Mouse (Mus musculus) spleen, embryonic (tissue): Measurements from ENCODE around the gene 6030458C11Rik.

Source experiments
- CTCF ChIA-PET: fragments of 350-600 bp; sonication (Branson Sonifier 250); formaldehyde crosslinking; loops from one replicate; lab custom pipeline; 2022; lab: Charles Lee

Gene 6030458C11Rik

GRCm38 (mm10) chr15:12824197-12824952, at the start of gene 6030458C11Rik, which contains the start of gene Drosha:
TSS of gene 6030458C11Rik (minus strand) at chr15:12824649.
TSS of gene Drosha (plus strand) at chr15:12824815.
- CTCF ChIA-PET: interaction anchor here (0.5 to 0.6 kb wide), 3 partner anchors 13 to 1274 kb away, joined by 3 to 4 read pairs (median 3); no protein-coding TSS in a partner anchor

DNA sequence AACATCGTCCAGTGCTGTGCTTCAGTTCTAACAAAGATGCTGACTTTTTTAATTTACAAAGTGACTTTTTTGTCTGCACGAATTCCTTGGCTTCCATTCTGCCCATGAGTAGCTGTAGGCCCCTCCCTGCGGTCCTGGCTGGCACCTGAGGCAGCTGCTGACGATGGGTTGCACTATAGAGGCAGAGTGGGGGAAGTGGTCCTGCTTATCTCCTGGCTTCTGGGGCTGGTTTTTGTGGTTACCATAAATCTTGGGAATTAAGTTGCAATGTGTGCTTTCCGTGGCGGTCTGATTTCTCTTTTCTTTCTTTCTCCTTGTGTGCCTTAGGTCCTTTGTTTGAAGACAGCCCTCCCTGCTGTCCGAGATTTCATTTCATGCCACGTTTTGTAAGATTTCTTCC, 42.8 kb upstream of the 6030458C11Rik start:
- CTCF ChIA-PET: no interaction called here

DNA sequence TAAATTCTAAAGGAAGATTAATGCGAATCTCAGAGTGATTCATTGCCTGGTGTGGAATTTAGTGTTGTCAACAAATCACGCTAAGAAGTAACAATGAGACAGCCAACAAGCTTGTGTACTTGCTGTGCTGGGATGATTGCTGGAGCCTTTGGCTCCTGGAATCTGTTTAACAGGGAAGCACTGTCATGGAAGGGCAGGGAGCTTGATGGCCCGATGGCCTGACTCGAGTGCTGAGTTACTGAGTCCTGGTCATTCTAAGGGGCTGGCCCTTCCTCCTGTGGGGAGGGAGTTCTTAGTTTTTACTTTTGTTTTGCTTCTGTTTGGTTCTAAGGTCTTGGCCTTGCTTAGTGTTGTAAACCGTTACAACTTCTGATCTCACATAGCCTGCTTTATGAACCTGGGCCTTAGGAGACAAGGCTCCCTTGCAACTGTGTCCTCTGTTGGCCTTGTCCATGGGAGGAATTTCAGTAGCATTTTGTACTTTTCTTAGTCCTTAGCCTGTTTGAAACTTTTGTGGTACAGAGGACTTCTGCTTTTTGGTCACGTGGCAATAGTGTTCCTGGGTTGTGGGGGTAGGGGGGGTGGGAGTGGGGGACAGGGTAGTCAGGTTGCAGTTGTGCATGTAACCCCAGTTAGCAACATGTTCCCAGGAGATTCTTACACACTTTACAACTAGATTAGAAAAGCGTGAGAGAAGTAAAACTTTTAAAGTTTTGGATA, 41.3 kb upstream of the 6030458C11Rik start:
- CTCF ChIA-PET: interaction anchor here (0.6 kb wide), 1 partner anchor 52 kb away, joined by 13 read pairs; no protein-coding TSS in a partner anchor

DNA sequence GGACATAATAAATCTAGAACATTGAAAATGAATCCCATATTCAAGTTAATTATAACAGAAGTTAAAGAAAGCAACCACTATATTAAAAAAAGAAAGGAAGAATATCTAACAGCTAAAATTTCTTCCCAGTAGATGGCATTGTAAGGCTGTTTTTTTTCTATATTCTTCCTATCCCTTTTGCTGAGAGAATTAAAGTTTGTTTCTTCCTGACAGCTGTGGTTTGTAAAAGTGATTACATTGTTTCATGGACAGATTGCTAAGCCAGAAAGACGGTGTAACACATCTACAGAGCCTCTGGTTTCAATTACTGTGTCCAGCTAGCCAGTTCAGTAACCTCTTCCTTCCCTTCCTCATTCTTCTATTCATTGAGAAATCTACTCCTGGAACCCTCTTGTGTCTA, 39.2 kb upstream of the 6030458C11Rik start:
- CTCF ChIA-PET: no interaction called here

DNA sequence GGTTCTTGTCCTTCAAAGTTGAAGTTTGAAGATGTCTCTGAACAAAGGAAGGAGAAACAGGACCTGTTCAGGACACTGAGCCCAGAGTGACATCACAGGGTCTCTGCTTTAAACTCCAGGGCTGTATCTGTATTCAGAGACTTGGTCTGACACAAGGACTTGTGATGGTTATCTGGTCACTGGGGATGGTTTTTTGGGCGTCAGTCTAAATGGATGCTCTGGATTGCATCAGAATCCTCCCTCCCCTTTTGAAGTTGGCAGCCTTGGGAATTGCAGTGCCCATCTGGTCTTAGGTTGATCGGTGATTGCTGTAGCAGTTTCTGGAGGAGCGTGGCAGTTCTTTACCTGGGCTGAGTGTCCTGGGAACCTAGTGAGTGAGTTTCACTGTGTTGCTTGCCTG, 37.6 kb upstream of the 6030458C11Rik start:
- CTCF ChIA-PET: no interaction called here

GRCm38 (mm10) chr15:12858645-12859044, 34.2 kb upstream of the 6030458C11Rik start:
- CTCF ChIA-PET: no interaction called here

- CTCF ChIA-PET: no interaction called here
Observed at GRCm38 (mm10) chr15:12857840-12858516, 33.5 kb upstream of the 6030458C11Rik start.

DNA sequence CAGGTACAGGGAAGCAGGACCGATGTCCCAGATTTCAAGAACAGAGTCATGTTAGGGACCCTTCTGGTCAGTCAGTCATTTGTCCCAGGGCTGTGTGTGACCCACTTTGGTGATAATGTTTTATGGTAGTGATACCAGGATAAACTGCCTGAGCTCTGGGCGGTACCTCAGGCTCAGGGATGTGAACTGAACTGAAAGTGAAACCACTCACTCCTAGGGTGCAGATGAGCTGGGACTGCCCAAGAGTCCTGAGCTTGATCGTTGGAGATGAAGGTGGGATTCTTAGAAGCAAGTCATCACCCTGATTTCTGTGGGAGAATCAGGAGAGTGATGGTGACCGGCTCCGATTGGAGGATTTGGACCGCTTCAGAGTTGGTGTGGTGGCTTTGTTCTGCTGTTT, 32.3 kb upstream of the 6030458C11Rik start:
- CTCF ChIA-PET: interaction anchor here (0.6 kb wide), 1 partner anchor 21 kb away, joined by 3 read pairs; no protein-coding TSS in a partner anchor

DNA sequence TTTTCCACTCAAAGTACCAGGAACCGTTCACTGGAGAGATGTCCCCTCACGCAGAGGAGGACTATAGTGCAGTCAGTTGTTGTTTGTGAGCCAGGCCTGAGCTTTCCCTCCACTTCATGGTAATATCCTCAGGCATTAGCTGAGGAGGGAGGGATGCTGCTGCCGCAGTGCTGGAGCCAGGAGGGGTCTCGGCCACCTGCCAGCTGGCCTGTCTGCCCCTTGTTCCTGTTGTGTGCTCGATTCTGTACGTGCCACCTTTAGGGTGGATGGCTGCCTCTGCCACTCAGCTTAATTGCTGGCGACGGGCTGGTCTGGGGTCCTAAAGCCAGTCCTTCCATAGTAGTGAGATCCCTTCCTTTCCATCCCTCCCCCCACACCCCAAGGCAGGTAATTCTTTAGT, 29.0 kb upstream of the 6030458C11Rik start:
- CTCF ChIA-PET: no interaction called here

- CTCF ChIA-PET: no interaction called here
Observed at GRCm38 (mm10) chr15:12849373-12849772, 24.9 kb upstream of the 6030458C11Rik start.

DNA sequence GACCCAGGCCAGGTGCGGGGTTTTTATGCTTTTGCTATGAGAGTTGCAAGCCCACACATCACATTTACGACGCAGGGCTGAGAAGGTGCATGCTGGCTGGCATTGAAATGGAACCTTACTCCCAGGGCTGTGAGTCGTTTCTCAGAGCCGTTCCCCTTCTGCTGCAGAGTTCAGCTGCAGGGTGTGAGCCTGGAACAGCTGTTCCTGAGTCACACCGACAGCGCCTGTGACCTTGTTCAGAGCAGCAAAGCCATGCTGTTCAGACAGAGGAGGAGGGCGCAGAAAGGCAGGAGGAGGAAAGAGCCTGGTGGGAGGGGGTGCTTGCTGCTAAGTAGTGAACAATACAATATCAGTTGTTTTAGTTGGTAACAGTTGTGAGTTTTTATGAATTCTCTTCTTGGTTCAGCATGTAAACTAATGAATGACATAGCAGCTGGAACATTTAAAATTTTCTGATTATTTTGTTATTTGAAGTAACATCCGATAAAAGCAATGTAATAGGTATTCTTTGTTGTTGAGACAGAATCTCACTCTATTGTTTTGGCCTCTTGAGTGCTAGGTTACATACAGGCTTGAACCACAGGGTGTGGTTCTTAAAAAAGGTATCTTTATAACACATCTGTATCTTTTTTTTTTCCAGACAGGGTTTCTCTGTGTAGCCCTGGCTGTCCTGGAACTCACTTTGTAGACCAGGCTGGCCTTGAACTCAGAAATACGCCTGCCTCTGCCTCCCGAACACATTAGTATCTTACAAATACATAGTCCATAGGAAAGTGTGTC, 23.9 kb upstream of the 6030458C11Rik start:
- CTCF ChIA-PET: no interaction called here

GRCm38 (mm10) chr15:12842833-12843232, 18.4 kb upstream of the 6030458C11Rik start:
- CTCF ChIA-PET: no interaction called here

DNA sequence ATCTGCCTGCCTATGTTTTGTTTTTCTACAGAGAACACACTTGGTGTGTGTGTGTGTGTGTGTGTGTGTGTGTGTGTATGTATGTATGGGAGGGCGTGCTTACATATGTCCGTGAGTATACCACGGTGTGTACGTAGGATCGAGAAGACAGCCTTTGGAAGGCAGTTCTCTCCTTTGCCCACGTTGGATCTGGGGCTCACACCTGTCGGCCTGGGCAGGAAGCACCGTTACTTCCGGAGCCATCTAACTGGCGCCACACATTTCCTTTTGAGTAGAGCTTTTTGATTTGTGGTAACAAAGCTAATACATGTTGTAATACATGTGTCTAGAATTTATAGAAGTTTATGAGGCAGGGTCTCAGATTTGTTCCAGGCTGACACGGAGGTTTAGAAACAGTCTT, 16.3 kb upstream of the 6030458C11Rik start:
- CTCF ChIA-PET: no interaction called here

DNA sequence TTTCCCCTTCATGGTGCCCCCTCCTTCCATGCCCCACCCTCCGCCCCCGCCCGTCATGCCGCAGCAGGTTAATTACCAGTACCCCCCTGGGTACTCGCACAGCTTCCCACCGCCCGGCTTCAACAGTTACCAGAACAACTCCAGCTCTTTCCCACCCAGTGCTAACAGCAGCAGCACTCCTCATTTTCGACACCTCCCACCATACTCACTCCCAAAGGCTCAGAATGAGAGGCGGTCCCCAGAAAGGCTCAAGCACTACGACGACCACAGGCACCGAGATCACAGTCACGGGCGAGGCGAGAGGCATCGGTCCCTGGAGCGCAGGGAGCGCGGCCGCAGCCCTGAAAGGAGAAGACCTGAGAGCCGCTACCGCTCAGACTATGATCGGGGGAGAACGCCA, 9.8 kb upstream of the 6030458C11Rik start:
- CTCF ChIA-PET: no interaction called here

DNA sequence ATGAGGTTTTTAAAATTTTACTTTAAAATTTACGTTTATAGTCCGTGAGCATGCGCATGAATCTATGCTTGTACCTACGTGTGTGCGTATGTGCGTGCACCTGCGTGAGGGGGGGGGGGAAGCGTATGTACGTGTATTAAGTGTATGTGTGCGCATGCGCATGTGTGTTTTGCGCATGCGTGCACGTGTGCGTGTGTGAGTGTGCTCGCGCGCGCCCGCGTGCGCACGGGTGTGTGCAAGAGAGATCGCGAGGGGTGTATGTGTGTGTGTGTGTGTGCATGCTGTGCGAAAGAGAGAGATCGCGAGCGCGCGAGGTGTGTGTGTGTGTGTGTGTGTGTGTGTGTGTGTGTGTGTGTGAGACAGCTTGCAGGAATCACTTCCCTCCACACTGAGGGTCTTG, 8.9 kb upstream of the 6030458C11Rik start:
- CTCF ChIA-PET: no interaction called here

DNA sequence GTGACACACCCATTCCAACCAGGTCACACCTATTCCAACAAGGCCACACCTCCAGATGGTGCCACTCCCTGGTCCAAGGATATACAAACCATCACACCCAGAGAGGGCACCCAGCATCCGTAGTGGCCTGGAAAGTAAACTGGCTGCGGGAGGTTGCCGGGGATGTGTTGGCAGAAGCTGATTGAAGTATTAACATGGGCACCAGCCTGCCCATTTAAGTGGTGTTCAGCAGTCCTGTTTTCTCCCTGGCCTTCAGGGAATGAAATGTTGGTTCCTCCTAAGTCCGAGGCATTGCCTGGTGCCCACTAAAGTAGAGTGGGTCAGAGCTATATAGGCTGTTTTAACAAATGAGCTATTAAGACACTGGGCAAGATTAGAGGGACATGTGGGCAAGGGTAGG, 8.2 kb upstream of the 6030458C11Rik start:
- CTCF ChIA-PET: no interaction called here

GRCm38 (mm10) chr15:12829878-12830277, 5.4 kb upstream of the 6030458C11Rik start:
- CTCF ChIA-PET: no interaction called here

- CTCF ChIA-PET: interaction anchor here (0.6 kb wide), 1 partner anchor 822 kb away, joined by 3 read pairs; no protein-coding TSS in a partner anchor
Observed at GRCm38 (mm10) chr15:12825408-12825807, 959 bp upstream of the 6030458C11Rik start.

- CTCF ChIA-PET: no interaction called here
Observed at GRCm38 (mm10) chr15:12824965-12825364, 516 bp upstream of the 6030458C11Rik start.

DNA sequence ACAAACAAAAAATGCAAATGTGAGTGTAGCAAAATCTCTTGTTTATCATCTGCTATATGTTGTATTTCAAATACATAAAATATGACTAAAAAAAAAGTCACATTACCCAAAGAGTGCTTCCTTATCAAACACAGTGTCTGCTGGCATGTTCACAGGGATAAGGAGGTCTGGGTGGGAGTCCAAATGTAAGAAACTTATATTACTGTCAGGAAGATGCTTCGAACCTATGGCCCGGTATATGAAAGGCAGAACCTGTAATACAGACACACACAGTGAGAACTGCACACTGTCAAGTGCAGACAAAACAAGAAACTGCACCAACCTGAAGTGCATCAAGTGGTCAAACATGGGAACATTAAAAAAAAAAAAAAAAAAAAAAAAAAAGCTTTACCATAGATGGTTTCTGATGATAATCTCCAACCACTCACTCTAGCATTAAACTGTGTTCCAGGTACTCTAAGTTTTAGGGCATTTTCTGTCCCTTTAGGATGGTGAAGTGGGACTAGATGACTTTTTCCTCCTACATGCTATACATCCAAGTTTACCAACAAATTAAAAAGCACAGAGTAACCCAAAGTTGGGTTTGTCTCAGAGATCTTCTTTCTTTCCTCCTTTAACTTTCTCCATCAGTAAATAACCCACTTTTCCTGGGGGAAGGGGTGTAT, 862 bp downstream of the 6030458C11Rik start:
- CTCF ChIA-PET: interaction anchor here (0.5 to 0.6 kb wide), 3 partner anchors 12 to 1273 kb away, joined by 3 to 4 read pairs (median 3); no protein-coding TSS in a partner anchor
